Mouse (Mus musculus) CH12.LX (cell line): ENCODE measurements at regions not wholly inside any gene's neighbourhood (a gene's known extent, or its start where the extent isn't known, plus 50 kb on each side); places are given as distances from the start of the nearest gene placed in this dataset.
A peak's percentile ranks its signal among the peaks of the same experiment; 100 is the strongest.

Experiments used
- DNase-seq: peaks from one replicate; pipeline ENCODE4 v3.0.0-alpha.2; 2013; ENCODE audit errors: extremely low read depth
- H3K27ac ChIP-seq: 2 replicates; pipeline ENCODE4 v1.5.1; 2012; ENCODE audit warnings: low read depth, mild to moderate bottlenecking, control low read depth, moderate library complexity; ENCODE audit not compliant: insufficient read depth
- H3K27me3 ChIP-seq: replicated peaks from 2 replicates; pipeline ENCODE3; 2012; ENCODE audit warnings: inconsistent platforms
- H3K36me3 ChIP-seq, 2 experiments: replicated peaks in 1 of 2; 2 replicates each; pipeline versions ENCODE3 to v1.6.1; 2012; ENCODE audit warnings: inconsistent platforms in 1 of 2, low read length in 1 of 2, mild to moderate bottlenecking in 1 of 2, mixed read lengths in 1 of 2, moderate library complexity in 1 of 2; ENCODE audit not compliant: control insufficient read depth in 1 of 2, insufficient read depth in 1 of 2
- H3K4me1 ChIP-seq, 2 experiments: 2 replicates each; pipeline ENCODE4 v1.6.1; 2012; ENCODE audit warnings: inconsistent platforms in 1 of 2, moderate library complexity in 1 of 2; ENCODE audit not compliant: insufficient read depth in 2 of 2, control insufficient read depth in 1 of 2
- H3K4me2 ChIP-seq: 2 replicates; pipeline ENCODE4 v1.6.1; 2012; ENCODE audit warnings: low read depth, mild to moderate bottlenecking, control low read depth; ENCODE audit not compliant: poor library complexity, insufficient read depth, severe bottlenecking
- H3K4me3 ChIP-seq, 3 experiments: fragments of 150-350 bp in 1 of 3; sonication (generic) in 1 of 3; replicated peaks in 1 of 3; 2 replicates each; pipeline versions ENCODE3 to v1.5.1; 2011 to 2012; ENCODE audit warnings: low read depth in 2 of 3, low read length in 2 of 3, mild to moderate bottlenecking in 2 of 3, moderate library complexity in 2 of 3, control low read depth in 1 of 3, improper control_type of control experiment in 1 of 3, inconsistent platforms in 1 of 3, mixed read lengths in 1 of 3; ENCODE audit not compliant: poor library complexity in 1 of 3
- H3K79me2 ChIP-seq: replicated peaks from 2 replicates; pipeline ENCODE4 v1.6.1; 2012; ENCODE audit warnings: mild to moderate bottlenecking, moderate library complexity; ENCODE audit not compliant: control insufficient read depth, poor library complexity, insufficient read depth, severe bottlenecking; ENCODE audit errors: extremely low read depth
- H3K9ac ChIP-seq: 2 replicates; pipeline ENCODE4 v1.6.1; 2012; ENCODE audit warnings: low read depth, mild to moderate bottlenecking, control low read depth, moderate library complexity; ENCODE audit not compliant: insufficient read depth
- H3K9me3 ChIP-seq: replicated peaks from 2 replicates; pipeline ENCODE3; 2012; ENCODE audit warnings: low read length, inconsistent platforms, mixed read lengths
- BHLHE40 ChIP-seq: IDR thresholded peaks from 2 replicates; pipeline ENCODE4 v1.6.1; 2011; ENCODE audit warnings: mild to moderate bottlenecking, low read depth, low read length, improper control_type of control experiment
- CHD1 ChIP-seq: IDR thresholded peaks from 2 replicates; pipeline ENCODE4 v1.6.1; 2012; ENCODE audit warnings: low read depth, low read length, improper control_type of control experiment, inconsistent platforms
- EP300 ChIP-seq: IDR thresholded peaks from 2 replicates; pipeline ENCODE4 v1.6.1; 2011; ENCODE audit warnings: low read length, improper control_type of control experiment
- ETS1 ChIP-seq: conservative IDR thresholded peaks from 2 replicates; pipeline ENCODE4 v1.6.1; 2012; ENCODE audit warnings: low read depth, mild to moderate bottlenecking, inconsistent platforms, low read length, improper control_type of control experiment, moderate library complexity
- HCFC1 ChIP-seq: IDR thresholded peaks from 2 replicates; pipeline ENCODE4 v1.6.1; 2012; ENCODE audit warnings: low read depth, mild to moderate bottlenecking, inconsistent platforms, low read length, improper control_type of control experiment
- IRF4 ChIP-seq: IDR thresholded peaks from 2 replicates; pipeline ENCODE4 v1.6.1; 2014; ENCODE audit warnings: low read depth, mild to moderate bottlenecking, inconsistent platforms, low read length, improper control_type of control experiment
- JUN ChIP-seq: IDR thresholded peaks from 2 replicates; pipeline ENCODE4 v1.6.1; 2011; ENCODE audit warnings: low read depth, mild to moderate bottlenecking, low read length, improper control_type of control experiment, moderate library complexity; ENCODE audit not compliant: insufficient read depth
- MAFK ChIP-seq: IDR thresholded peaks from 2 replicates; pipeline ENCODE4 v1.6.1; 2011; ENCODE audit warnings: low read length, improper control_type of control experiment; ENCODE audit not compliant: insufficient replicate concordance
- MAX ChIP-seq: IDR thresholded peaks from 2 replicates; pipeline ENCODE4 v1.6.1; 2011; ENCODE audit warnings: low read length, improper control_type of control experiment
- MAZ ChIP-seq: IDR thresholded peaks from 2 replicates; pipeline ENCODE4 v1.6.1; 2012; ENCODE audit warnings: low read depth, mild to moderate bottlenecking, inconsistent platforms, low read length, improper control_type of control experiment, moderate library complexity
- MEF2A ChIP-seq: IDR thresholded peaks from 2 replicates; pipeline ENCODE4 v1.6.1; 2014; ENCODE audit warnings: low read depth, mild to moderate bottlenecking, inconsistent platforms, low read length, improper control_type of control experiment, borderline replicate concordance
- MXI1 ChIP-seq: IDR thresholded peaks from 2 replicates; pipeline ENCODE4 v1.6.1; 2011; ENCODE audit warnings: mild to moderate bottlenecking, low read depth, low read length, improper control_type of control experiment
- POLR2A ChIP-seq: IDR thresholded peaks from 2 replicates; pipeline ENCODE4 v1.6.1; 2011; ENCODE audit warnings: low read depth, mild to moderate bottlenecking, improper control_type of control experiment, low read length
- POLR2AphosphoS2 ChIP-seq: IDR thresholded peaks from 2 replicates; pipeline ENCODE4 v1.6.1; 2011; ENCODE audit warnings: low read depth, low read length, improper control_type of control experiment
- TBP ChIP-seq: conservative IDR thresholded peaks from 2 replicates; pipeline ENCODE4 v1.6.1; 2011; ENCODE audit warnings: low read depth, low read length, improper control_type of control experiment
- TCF12 ChIP-seq: IDR thresholded peaks from 2 replicates; pipeline ENCODE4 v1.6.1; 2014; ENCODE audit warnings: low read depth, mild to moderate bottlenecking, inconsistent platforms, low read length, improper control_type of control experiment
- UBTF ChIP-seq: IDR thresholded peaks from 2 replicates; pipeline ENCODE4 v1.6.1; 2012; ENCODE audit warnings: low read depth, mild to moderate bottlenecking, inconsistent platforms, low read length, improper control_type of control experiment, moderate library complexity
- ZMIZ1 ChIP-seq: IDR thresholded peaks from 2 replicates; pipeline ENCODE4 v1.6.1; 2012; ENCODE audit warnings: low read depth, mild to moderate bottlenecking, inconsistent platforms, low read length, improper control_type of control experiment
- ZNF384 ChIP-seq: IDR thresholded peaks from 2 replicates; pipeline ENCODE4 v1.6.1; 2012; ENCODE audit warnings: low read depth, low read length, improper control_type of control experiment, inconsistent platforms
- dilution Hi-C: fragments of 300-500 bp; cut with MboI; formaldehyde crosslinking; loops from 2 replicates; pipeline ENCODE4 v1.14.3; 2020; ENCODE audit warnings: low sequenced_read_pairs; ENCODE audit not compliant: extremely low pct_unique_long_range_greater_than_20kb, extremely low pct_ligation_motif_present
- in situ Hi-C: fragments of 300-500 bp; cut with MboI; formaldehyde crosslinking; loops from 3 replicates; pipeline ENCODE4 v1.14.3; 2019; ENCODE audit warnings: low sequenced_read_pairs, low pct_ligation_motif_present, low pct_unique_long_range_greater_than_20kb, mixed read lengths

- no peak overlapping the region for H3K9ac ChIP-seq
- no peak for TF ChIP-seq JUN
- TF ChIP-seq ZNF384: no peak
- TF ChIP-seq TBP: no peak
- TF ChIP-seq HCFC1: no peak
- no peak for TF ChIP-seq POLR2A
- TF ChIP-seq BHLHE40: no peak
- TF ChIP-seq ETS1: no peak
- no peak for TF ChIP-seq POLR2AphosphoS2
Observed at GRCm38 (mm10) chr7:116915797-116916196, 411.6 kb downstream of the Nucb2 start.

GRCm38 (mm10) chr7:116917921-116918670 lies 413.9 kb downstream of the Nucb2 start:
- H3K4me3 ChIP-seq: no peak overlapping the region
- no peaks in the 10 kb centered on the region for H3K9me3 ChIP-seq
- dilution Hi-C loops: no loop called here
- TF ChIP-seq JUN: peak; percentile 24; the same call in 1 of the 2 replicates
- TF ChIP-seq MXI1: no peak
- TF ChIP-seq IRF4: peak; percentile 58
- TF ChIP-seq ZMIZ1: no peak
- no peak for TF ChIP-seq CHD1
- no peak for TF ChIP-seq UBTF
- TF ChIP-seq HCFC1: no peak
- peak; percentile 63; the same call in 1 of the 2 replicates for TF ChIP-seq MEF2A
- TF ChIP-seq BHLHE40: peak; percentile 70
- TF ChIP-seq TCF12: peak; percentile 83
- peak; percentile 57; the same call in 1 of the 2 replicates for TF ChIP-seq MAX
- peak; percentile 58; the same call in 1 of the 2 replicates for TF ChIP-seq MAZ
- TF ChIP-seq MAFK: peak; percentile 83
- peak; percentile 82 for TF ChIP-seq ETS1
- peak; percentile 83 for TF ChIP-seq EP300
- peak; percentile 76 for DNase-seq
- H3K27me3 ChIP-seq: no peaks in the 10 kb centered on the region
- no peaks in the 10 kb centered on the region for H3K36me3 ChIP-seq
- peak overlapping the region; percentile 97 for H3K4me2 ChIP-seq
- in situ Hi-C loops: no loop called here
- H3K27ac ChIP-seq: peak overlapping the region; percentile 59; the same call in 1 of the 2 replicates
- H3K4me1 ChIP-seq: peaks cover 17 to 37% of the 10 kb centered on the region in 2 experiments
- H3K79me2 ChIP-seq: no peaks in the 10 kb centered on the region
- H3K9ac ChIP-seq: peak overlapping the region; percentile 8; the same call in 1 of the 2 replicates

More at GRCm38 (mm10) chr7:116915797-116916196, 411.6 kb downstream of the Nucb2 start:
- Histone ChIP-seq H3K4me1 (peaks cover 17 to 40% of the 10 kb centered on the region in 2 experiments), H3K27ac (no peak overlapping the region), H3K27me3 (no peaks in the 10 kb centered on the region), H3K36me3 (no peaks in the 10 kb centered on the region), H3K79me2 (no peaks in the 10 kb centered on the region), H3K9me3 (no peaks in the 10 kb centered on the region), H3K4me3 (no peak overlapping the region), H3K4me2 (no peak overlapping the region)
- in situ Hi-C loops: no loop called here
- DNase-seq: no peak
- dilution Hi-C loops: no loop called here
